Mouse (Mus musculus) urinary bladder, postnatal 25 days (tissue): ENCODE measurements around the gene Gm45261.

Source experiments
- DNase-seq: peaks from one replicate; pipeline ENCODE4 v3.0.0; 2022; ENCODE audit warnings: low spot score

Gm45261 gene

GRCm38 (mm10) chr1:80461348-80461747, at the start of gene Gm45261:
Gene Gm45261 (minus strand): TSS chr1:80461448.
- DNase-seq: no peak

DNA sequence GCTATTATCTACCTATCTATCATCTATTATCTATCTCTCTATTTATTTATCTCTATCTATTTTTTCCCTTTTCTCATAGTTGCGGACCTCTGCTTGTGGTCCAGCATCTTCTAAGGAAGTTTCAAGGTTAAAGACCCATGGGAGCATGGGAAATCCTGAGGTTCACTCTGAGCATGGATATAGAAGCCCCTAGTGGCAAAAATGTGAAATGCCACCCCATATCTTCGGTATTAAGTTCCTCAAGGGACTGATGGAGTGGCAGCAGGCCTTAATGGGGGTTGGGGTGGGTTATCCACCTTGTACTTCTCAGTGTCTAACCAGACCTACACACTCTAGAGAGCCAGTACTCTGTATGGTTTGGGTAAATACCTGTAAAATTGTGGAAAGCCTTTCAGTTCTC, 43.5 kb upstream of the Gm45261 start:
- no peak for DNase-seq

DNA sequence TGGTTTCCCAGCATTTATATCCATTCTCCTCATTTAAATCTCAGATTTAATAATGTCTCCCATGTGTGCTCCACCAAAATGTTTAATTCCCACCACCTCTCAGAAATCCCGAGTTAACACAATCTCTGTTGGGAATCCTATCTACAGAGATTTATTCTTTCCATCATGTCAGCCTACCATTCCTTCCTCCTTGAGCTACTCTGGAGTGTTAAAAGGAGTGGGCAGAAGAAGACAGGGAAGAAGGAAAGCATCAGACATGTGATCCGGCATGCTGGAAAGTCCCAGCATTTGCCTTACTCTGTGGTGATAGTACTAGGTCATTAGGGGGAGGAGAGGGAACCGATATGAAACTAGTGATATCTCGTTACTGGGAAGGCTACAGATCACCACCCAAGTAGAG, 42.8 kb upstream of the Gm45261 start:
- no peak for DNase-seq

DNA sequence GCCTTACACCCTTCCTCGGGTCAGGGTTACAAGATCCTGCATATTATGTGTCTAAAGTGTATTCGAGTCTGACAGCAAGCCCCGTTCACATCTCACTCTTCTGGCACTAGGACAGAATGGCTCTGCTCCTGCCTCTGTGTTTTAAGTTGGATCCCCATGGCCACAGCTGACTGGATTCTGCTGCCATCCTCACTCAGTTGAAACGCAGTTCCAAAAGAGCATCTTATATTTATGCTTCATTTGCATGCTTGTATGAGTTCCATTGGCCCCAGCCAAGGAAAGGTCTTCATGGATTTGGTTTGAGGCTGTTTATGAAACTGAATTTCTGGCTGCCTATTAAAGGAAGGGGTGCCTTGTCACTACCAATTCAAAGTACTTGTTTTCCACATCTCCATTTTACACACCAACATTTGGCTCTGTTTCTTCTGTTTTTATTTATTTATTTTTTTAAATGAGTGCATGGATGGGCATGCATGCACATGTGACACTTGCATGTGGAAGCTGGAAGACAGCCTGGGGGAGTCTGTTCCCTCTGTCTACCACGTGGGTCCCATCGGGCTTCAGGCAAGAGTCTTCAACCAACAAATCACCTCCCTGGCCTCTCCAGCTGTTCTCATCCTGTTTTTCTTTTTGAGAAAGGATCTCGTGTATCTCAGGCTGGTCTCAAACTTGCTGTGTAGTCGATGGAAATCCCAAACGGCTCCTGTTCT, 41.4 kb upstream of the Gm45261 start:
- DNase-seq: no peak

- DNase-seq: no peak
These were observed 38.0 kb upstream of the Gm45261 start for GRCm38 (mm10) chr1:80499264-80499663.

- no peak for DNase-seq
These were observed 35.1 kb upstream of the Gm45261 start for GRCm38 (mm10) chr1:80496360-80496759.

- no peak for DNase-seq
These were observed 22.2 kb upstream of the Gm45261 start for GRCm38 (mm10) chr1:80483419-80483818.

GRCm38 (mm10) chr1:80474942-80475341, 13.7 kb upstream of the Gm45261 start:
- DNase-seq: no peak

DNA sequence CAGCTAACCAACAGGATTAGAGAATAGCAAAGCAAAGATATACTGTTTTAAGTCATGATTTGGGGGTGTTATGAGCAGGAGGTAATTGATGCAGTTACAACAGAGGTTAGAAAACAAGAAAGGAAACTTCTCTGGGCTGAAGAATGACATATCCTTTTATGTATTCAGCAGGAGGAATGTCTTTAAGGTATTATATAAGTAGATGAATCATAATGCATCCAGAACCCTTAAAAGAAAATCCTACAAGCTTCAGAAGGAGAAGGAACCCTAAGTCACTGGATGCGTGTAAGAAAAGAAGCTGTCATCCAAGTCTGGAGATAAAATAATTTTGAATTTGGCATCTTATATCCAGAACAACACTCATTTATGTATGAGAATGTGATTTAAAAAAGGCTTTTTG, 11.1 kb upstream of the Gm45261 start:
- DNase-seq: no peak

- no peak for DNase-seq
These were observed 1.3 kb downstream of the Gm45261 start for GRCm38 (mm10) chr1:80459923-80460322.

DNA sequence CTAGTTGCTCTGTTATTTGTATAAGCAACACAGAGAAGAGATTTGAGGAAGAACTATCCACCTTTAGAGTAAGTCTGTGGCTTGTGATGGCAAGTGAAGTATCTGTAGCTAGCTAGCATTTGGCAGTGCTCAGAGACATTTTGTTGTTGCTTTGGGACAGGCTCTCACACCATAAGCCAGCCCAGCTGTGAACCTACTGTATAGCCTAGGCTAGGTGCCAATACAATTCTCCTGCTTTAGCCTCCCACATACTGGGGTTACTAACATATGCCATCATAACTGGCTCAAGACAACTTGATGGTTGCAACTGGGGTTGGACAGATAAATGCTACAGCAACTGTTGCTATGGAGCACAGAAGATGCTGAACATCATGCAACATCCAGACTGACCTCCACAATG, 1.8 kb downstream of the Gm45261 start:
- no peak for DNase-seq

DNA sequence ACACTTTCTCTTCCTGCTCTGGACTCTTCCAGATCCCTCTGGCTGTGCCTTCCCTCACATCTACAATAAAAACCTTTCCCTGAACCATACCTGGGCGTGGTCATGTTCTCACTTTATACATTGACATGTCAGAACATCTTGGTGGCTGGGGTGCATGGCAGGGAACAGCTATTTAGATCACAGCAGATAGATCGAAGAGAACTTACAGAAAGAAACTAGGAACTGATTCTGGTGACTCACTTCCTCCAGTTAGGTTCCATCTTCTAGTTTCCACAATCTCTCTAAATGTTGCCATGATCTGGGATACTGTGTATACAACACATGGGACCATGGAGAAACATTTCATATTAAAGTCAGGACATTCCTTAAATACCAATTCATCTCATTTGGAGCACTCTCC, 7.3 kb downstream of the Gm45261 start:
- no peak for DNase-seq

GRCm38 (mm10) chr1:80451914-80452549, 9.2 kb downstream of the Gm45261 start:
- no peak for DNase-seq

DNA sequence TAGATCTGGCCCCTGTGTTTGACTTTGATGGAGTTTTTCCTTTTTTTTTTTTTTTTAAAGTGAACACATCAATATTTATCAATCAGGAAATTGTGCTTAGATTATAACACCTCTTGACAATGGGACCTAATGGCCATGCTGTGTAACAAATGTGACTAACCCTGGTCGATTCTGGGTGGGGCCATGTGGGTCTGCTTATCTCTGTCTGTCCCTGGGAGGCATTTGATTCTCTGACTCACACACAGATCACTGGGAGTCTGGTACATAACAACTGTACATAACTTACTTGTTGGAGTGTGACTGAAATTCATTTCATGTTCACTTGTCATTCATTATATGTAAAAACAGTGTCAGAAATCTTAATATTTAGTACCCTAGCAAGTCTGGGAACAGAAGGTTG, 13.7 kb downstream of the Gm45261 start:
- no peak for DNase-seq

- DNase-seq: no peak
These were observed 20.3 kb downstream of the Gm45261 start for GRCm38 (mm10) chr1:80440911-80441310.

DNA sequence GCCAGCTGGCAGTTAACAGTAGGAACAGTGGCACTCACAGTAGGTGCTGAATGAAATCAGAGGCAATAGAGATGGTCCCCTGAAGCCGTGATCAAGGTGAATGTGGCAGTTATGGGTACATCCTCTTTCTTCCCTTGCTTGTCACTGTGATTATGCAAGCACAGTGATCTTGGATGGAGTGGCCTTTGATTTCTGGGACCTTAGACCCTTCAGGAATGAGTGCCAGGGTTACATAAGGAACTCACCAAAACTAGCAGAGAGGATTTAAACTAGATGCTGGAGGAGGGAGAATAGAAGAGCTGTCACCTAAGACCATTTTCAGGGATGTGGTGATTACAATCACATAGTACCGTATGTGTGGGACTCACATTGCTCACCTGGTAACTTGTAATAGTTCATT, 22.7 kb downstream of the Gm45261 start:
- DNase-seq: no peak

DNA sequence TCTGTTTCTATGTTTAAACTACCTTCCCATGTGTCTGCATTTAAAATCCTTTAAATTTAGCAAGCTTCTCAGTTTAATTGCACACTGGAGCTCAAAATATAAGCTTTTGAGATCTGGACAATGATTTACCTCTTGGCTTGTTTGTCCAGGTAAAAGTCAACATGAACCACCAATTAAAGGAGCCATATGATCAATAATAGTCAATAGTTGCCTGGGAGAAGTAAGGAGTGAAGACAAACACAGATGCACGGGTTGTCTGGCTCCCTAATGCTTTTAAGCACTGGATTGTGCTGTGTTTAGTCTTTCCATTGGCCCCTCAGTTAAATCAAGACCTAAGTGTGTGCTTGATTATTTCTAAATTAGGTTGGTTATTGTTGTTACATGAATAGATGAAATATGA, 33.3 kb downstream of the Gm45261 start:
- DNase-seq: no peak

GRCm38 (mm10) chr1:80427425-80427824, 33.8 kb downstream of the Gm45261 start:
- no peak for DNase-seq

DNA sequence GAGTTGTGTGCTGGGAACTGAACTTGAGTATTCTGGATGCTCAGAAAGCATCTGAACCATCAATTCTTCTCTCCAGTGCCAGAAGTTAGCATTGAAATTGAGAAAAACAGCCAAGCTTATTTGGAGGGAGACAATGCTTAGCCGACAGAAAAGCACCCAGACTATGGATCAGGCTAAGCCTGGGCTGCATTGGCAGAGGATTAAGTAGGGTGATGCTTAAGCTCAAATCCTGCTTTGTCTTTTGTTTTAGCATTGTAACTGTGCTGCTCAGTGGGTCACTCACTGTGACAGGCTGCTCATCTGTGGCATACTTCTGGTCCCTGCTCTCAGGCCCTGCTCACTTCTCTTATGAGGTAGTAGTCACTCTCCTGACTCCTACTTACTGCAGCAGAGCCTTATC, 36.6 kb downstream of the Gm45261 start:
- DNase-seq: no peak

GRCm38 (mm10) chr1:80418321-80419045, 42.8 kb downstream of the Gm45261 start:
- no peak for DNase-seq

DNA sequence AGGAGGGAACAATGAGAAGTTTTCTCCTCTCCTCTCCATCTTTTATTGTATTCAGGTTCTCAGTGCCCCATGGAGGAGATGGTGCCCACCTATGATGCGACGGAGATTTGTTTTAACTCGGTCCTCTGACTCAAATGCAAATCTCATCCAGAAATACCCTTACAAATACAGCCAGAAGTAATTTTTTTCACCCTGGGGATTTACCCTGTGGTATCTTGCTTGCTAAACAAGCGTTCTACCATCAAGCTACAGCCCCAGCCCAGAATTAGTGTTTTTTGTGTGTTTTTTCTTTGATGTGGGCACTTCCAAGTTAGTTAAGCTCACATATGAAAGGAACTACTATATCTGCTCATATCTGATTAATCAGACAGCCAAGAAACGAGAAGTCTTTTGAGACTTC, 44.9 kb downstream of the Gm45261 start:
- no peak for DNase-seq

DNA sequence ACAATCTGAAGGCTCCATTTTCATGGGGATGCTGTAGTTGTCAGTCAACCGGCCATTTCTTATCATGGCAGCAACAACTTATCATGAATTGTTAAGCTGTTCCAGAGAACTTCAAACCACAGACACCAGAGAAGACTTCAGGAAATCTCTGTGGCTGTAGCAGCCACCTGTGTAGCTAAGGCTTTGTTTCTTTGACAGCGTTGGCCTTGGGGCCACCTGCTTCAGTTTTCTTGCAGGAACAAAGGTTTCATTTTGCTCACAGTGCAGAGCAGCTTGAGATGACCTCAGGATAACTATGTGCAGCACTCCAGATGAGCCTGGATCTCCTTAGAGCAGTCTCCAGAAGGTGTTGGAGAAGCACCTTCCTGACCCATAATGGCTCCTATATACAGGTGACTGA, 48.7 kb downstream of the Gm45261 start:
- no peak for DNase-seq

GRCm38 (mm10) chr1:80410229-80410973, 50.8 kb downstream of the Gm45261 start:
- DNase-seq: no peak
